Mouse (Mus musculus) liver, embryonic 13.5 days (tissue): Measurements from ENCODE around the gene Gadd45a. TPM values are rescaled to one million over a fixed set of nuclear protein-coding genes. Genes with fewer than 3 reads are reported as not detected.
A peak's percentile ranks its signal among the peaks of the same experiment; 100 is the strongest.

ENCODE experiments used
- ATAC-seq: fragments of 200-750 bp; cut with Nextera tagmentation; 2 replicates; pipeline ENCODE4 v1.8.0; 2017; ENCODE audit warnings: low read depth, mild to moderate bottlenecking, moderate number of reproducible peaks, moderate library complexity
- DNase-seq: peaks from one replicate; pipeline ENCODE4 v3.0.0; 2022
- H3K27ac ChIP-seq: fragments of 300-500 bp; sonication (generic); 2 replicates; pipeline ENCODE4 v1.5.1; 2015; ENCODE audit warnings: moderate library complexity, mild to moderate bottlenecking, inconsistent platforms
- H3K27me3 ChIP-seq: fragments of 300-500 bp; sonication (generic); 2 replicates; pipeline ENCODE4 v1.6.1; 2015; ENCODE audit warnings: mild to moderate bottlenecking, inconsistent platforms
- H3K36me3 ChIP-seq: fragments of 300-500 bp; sonication (generic); 2 replicates; pipeline ENCODE4 v1.6.1; 2015; ENCODE audit warnings: mild to moderate bottlenecking, inconsistent platforms
- H3K4me1 ChIP-seq: fragments of 300-500 bp; sonication (generic); replicated peaks from 2 replicates; pipeline ENCODE4 v1.6.1; 2015; ENCODE audit warnings: inconsistent platforms
- H3K4me2 ChIP-seq: fragments of 300-500 bp; sonication (generic); 2 replicates; pipeline ENCODE4 v1.6.1; 2015; ENCODE audit warnings: inconsistent platforms, mild to moderate bottlenecking, moderate library complexity
- H3K4me3 ChIP-seq: fragments of 300-500 bp; sonication (generic); replicated peaks from 2 replicates; pipeline ENCODE4 v1.5.1; 2015; ENCODE audit warnings: mild to moderate bottlenecking, inconsistent platforms
- H3K9ac ChIP-seq: fragments of 300-500 bp; sonication (generic); 2 replicates; pipeline ENCODE4 v1.6.1; 2015; ENCODE audit warnings: mild to moderate bottlenecking, inconsistent platforms
- H3K9me3 ChIP-seq: fragments of 300-500 bp; sonication (generic); replicated peaks from 2 replicates; pipeline ENCODE4 v1.6.1; 2016; ENCODE audit warnings: inconsistent platforms
- WGBS: fragments of 180-500 bp; shearing (Covaris S2); methylation state at CpG from one replicate; pipeline ENCODE4 v1.1.7; 2015; ENCODE audit not compliant: insufficient replicate concordance; 5-methylcytosine and 5-hydroxymethylcytosine counted together
- polyA plus RNA-seq: library from polyadenylated mRNA; unstranded; fragments of >200 nt; fragmentation: Nextera tagmentation; extraction: Ambion mirVana; gene quantifications from 2 replicates; pipeline ENCODE4 v1.2.1, GENCODE M21; 2015

The Gadd45a gene
- 91.1 and 99.5 TPM in 2 replicates for polyA plus RNA-seq

GRCm38 (mm10) chr6:67036837-67037628, at the start of gene Gadd45a:
Gadd45a (minus strand) TSS chr6:67037457.
- Histone ChIP-seq H3K9ac (peak within 1 kb of the TSS; percentile 99), H3K4me2 (peak within 1 kb of the TSS; percentile 75), H3K27me3 (no peaks in the 10 kb centered on the region), H3K36me3 (peaks cover 17% of the 10 kb centered on the region), H3K4me1 (peaks cover 34% of the 10 kb centered on the region), H3K4me3 (peak within 1 kb of the TSS; percentile 96), H3K27ac (peak within 1 kb of the TSS; percentile 100), H3K9me3 (no peaks in the 10 kb centered on the region)
- DNase-seq (peak; percentile 98), ATAC-seq (peak; percentile 92)
- 1% methylated on average over 67 of the region's 69 CpGs for WGBS

- H3K9ac ChIP-seq: no peak overlapping the region
- no peak overlapping the region for H3K4me3 ChIP-seq
- H3K36me3 ChIP-seq: no peaks in the 10 kb centered on the region
- no peak overlapping the region for H3K27ac ChIP-seq
- no peak for ATAC-seq
- no peaks in the 10 kb centered on the region for H3K27me3 ChIP-seq
- H3K4me2 ChIP-seq: no peak overlapping the region
- 67% methylated on average over 9 of the region's 9 CpGs for WGBS
- DNase-seq: no peak
- no peaks in the 10 kb centered on the region for H3K9me3 ChIP-seq
- H3K4me1 ChIP-seq: peaks cover 36% of the 10 kb centered on the region
Measured at GRCm38 (mm10) chr6:67085850-67086437, 48.7 kb upstream of the Gadd45a start.

GRCm38 (mm10) chr6:67084465-67084864, 47.2 kb upstream of the Gadd45a start:
- peak; percentile 42 for DNase-seq
- Histone ChIP-seq H3K9ac (no peak overlapping the region), H3K36me3 (no peaks in the 10 kb centered on the region), H3K4me1 (peaks cover 36% of the 10 kb centered on the region), H3K27ac (peak overlapping the region; percentile 78), H3K4me3 (no peak overlapping the region), H3K4me2 (no peak overlapping the region), H3K27me3 (no peaks in the 10 kb centered on the region), H3K9me3 (no peaks in the 10 kb centered on the region)
- ATAC-seq: peak; percentile 92
- WGBS: 39% methylated on average over 2 of the region's 2 CpGs

GRCm38 (mm10) chr6:67081141-67081540, 43.9 kb upstream of the Gadd45a start:
- no peak overlapping the region for H3K9ac ChIP-seq
- H3K36me3 ChIP-seq: no peaks in the 10 kb centered on the region
- no peaks in the 10 kb centered on the region for H3K27me3 ChIP-seq
- no peak for DNase-seq
- H3K4me2 ChIP-seq: no peak overlapping the region
- 84% methylated on average over 4 of the region's 4 CpGs for WGBS
- H3K9me3 ChIP-seq: no peaks in the 10 kb centered on the region
- no peak overlapping the region for H3K4me3 ChIP-seq
- H3K4me1 ChIP-seq: peaks cover 35% of the 10 kb centered on the region
- H3K27ac ChIP-seq: no peak overlapping the region
- ATAC-seq: no peak

GRCm38 (mm10) chr6:67078076-67078475, 40.8 kb upstream of the Gadd45a start:
- peaks cover 23% of the 10 kb centered on the region for H3K4me1 ChIP-seq
- no peak for DNase-seq
- WGBS: 58% methylated on average over 3 of the region's 3 CpGs
- no peak overlapping the region for H3K9ac ChIP-seq
- H3K4me2 ChIP-seq: no peak overlapping the region
- H3K27me3 ChIP-seq: no peaks in the 10 kb centered on the region
- H3K9me3 ChIP-seq: no peaks in the 10 kb centered on the region
- H3K36me3 ChIP-seq: no peaks in the 10 kb centered on the region
- H3K27ac ChIP-seq: no peak overlapping the region
- no peak for ATAC-seq
- no peak overlapping the region for H3K4me3 ChIP-seq

GRCm38 (mm10) chr6:67077477-67077876, 40.2 kb upstream of the Gadd45a start:
- Histone ChIP-seq H3K27ac (no peak overlapping the region), H3K9me3 (no peaks in the 10 kb centered on the region), H3K36me3 (no peaks in the 10 kb centered on the region), H3K4me1 (peaks cover 23% of the 10 kb centered on the region), H3K4me3 (no peak overlapping the region), H3K4me2 (no peak overlapping the region), H3K27me3 (no peaks in the 10 kb centered on the region), H3K9ac (no peak overlapping the region)
- ATAC-seq: no peak
- no peak for DNase-seq
- WGBS: 45% methylated on average over 3 of the region's 3 CpGs

- Histone ChIP-seq H3K27me3 (no peaks in the 10 kb centered on the region), H3K4me3 (no peak overlapping the region), H3K36me3 (no peaks in the 10 kb centered on the region), H3K9me3 (no peaks in the 10 kb centered on the region), H3K27ac (no peak overlapping the region), H3K4me2 (no peak overlapping the region), H3K9ac (no peak overlapping the region), H3K4me1 (peaks cover 23% of the 10 kb centered on the region)
- 49% methylated on average over 1 of the region's 1 CpGs for WGBS
- ATAC-seq: no peak
- DNase-seq: no peak
Measured at GRCm38 (mm10) chr6:67076348-67076747, 39.1 kb upstream of the Gadd45a start.

- Histone ChIP-seq H3K27me3 (no peaks in the 10 kb centered on the region), H3K9me3 (no peaks in the 10 kb centered on the region), H3K4me3 (no peak overlapping the region), H3K36me3 (no peaks in the 10 kb centered on the region), H3K27ac (no peak overlapping the region), H3K4me1 (peaks cover 27% of the 10 kb centered on the region), H3K4me2 (no peak overlapping the region), H3K9ac (no peak overlapping the region)
- no peak for DNase-seq
- ATAC-seq: no peak
Measured at GRCm38 (mm10) chr6:67074868-67075267, 37.6 kb upstream of the Gadd45a start.

GRCm38 (mm10) chr6:67073929-67074328, 36.7 kb upstream of the Gadd45a start:
- no peak for DNase-seq
- H3K4me2 ChIP-seq: no peak overlapping the region
- no peak overlapping the region for H3K27ac ChIP-seq
- H3K4me3 ChIP-seq: no peak overlapping the region
- no peaks in the 10 kb centered on the region for H3K36me3 ChIP-seq
- no peaks in the 10 kb centered on the region for H3K9me3 ChIP-seq
- ATAC-seq: no peak
- no peaks in the 10 kb centered on the region for H3K27me3 ChIP-seq
- WGBS: 42% methylated on average over 5 of the region's 5 CpGs
- peaks cover 30% of the 10 kb centered on the region for H3K4me1 ChIP-seq
- no peak overlapping the region for H3K9ac ChIP-seq

GRCm38 (mm10) chr6:67073446-67073845, 36.2 kb upstream of the Gadd45a start:
- ATAC-seq: no peak
- Histone ChIP-seq H3K27ac (no peak overlapping the region), H3K36me3 (no peaks in the 10 kb centered on the region), H3K9ac (no peak overlapping the region), H3K27me3 (no peaks in the 10 kb centered on the region), H3K4me1 (peaks cover 30% of the 10 kb centered on the region), H3K4me2 (no peak overlapping the region), H3K9me3 (no peaks in the 10 kb centered on the region), H3K4me3 (no peak overlapping the region)
- DNase-seq: no peak
- WGBS: 75% methylated on average over 4 of the region's 4 CpGs

- Histone ChIP-seq H3K4me3 (no peak overlapping the region), H3K4me2 (no peak overlapping the region), H3K9ac (no peak overlapping the region), H3K27ac (no peak overlapping the region), H3K27me3 (no peaks in the 10 kb centered on the region), H3K36me3 (no peaks in the 10 kb centered on the region), H3K9me3 (no peaks in the 10 kb centered on the region), H3K4me1 (peaks cover 15% of the 10 kb centered on the region; the same call in 1 of the 2 replicates)
- WGBS: 38% methylated on average over 1 of the region's 1 CpGs
- DNase-seq: no peak
- no peak for ATAC-seq
Measured at GRCm38 (mm10) chr6:67071615-67072014, 34.4 kb upstream of the Gadd45a start.
